Mouse (Mus musculus) 3134 (cell line): ENCODE measurements around the gene Fbxw10.
A peak's percentile ranks its signal among the peaks of the same experiment; 100 is the strongest.

Experiments used
- DNase-seq: peaks from one replicate; pipeline ENCODE4 v3.0.0-alpha.2; 2011; ENCODE audit warnings: low spot score; ENCODE audit not compliant: insufficient read length; ENCODE audit errors: extremely low read depth

The Fbxw10 gene

DNA sequence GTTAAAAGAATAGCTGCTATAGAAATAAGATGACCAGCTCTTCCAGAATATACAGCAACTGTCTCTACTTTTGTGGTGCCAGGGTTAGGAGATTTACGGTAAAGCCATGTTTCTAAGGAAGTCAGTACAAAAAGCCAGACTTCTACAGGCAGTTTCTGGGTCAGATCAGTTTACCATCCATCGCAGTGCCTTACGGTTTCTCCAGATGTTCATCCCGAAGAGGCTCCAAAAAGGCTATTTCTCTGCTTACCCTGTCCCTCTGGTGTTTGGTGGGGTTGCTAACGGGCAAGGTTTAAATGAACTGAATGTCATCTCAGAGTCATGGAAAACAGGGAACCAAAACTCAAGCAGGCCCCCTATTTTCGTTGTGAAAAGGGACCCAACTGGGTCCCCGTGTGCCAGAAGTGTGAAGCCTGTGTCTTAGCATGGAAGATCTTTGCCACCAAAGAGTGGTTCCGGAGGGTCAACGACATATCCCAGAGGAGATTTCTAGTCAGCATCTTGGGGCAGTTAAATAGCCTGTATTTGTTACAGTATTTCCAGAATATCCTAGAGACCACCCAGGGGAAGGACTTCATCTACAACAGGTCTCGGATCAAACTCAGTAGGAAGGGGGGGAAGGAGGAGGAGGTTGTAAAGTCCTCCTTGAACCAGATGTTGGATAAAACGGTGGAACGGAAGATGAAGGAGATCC is at the start of gene Fbxw10:
Fbxw10 (plus strand) TSS at position 109 of the 694 bp plus-strand sequence.
- DNase-seq, result no peak

DNA sequence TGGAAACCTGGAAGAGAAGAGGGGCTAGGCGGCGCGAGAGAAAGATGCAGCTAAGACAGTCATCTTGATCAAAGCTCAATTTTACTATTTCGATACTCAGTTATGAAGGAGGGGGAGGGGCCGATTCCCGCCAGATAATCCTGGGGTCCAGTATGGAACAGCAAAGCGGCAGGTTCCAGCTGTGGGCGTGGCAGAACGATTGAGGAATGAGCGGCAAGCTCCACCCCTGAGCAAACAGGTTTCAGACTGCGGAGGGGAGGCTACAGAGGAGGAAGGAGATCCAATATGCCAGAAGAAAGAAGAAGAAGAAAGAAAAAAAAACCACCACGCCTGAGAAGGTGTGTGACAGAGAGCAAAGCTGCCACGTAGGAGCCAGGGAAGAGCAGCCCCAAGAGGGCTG is 42.8 kb upstream of the Fbxw10 start:
- DNase-seq, result no peak

DNA sequence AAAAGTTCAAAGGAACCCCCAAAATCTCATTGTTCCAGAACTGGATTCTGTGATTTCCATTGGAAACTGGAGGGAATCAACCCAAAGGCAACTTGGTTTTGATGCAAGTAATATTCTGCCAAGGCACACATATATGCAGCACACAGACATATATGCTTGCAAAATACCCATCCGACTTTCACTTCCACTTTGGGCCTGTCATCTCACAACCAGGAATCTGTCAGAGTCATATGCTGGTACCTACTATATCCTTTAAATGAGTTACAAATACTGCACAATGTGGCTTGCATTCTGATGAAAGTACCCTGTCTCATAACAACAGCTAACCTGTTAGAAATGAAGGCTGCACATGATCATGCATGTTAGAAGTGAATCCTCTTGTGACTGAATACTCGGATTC is 38.9 kb upstream of the Fbxw10 start:
- DNase-seq, result no peak

DNA sequence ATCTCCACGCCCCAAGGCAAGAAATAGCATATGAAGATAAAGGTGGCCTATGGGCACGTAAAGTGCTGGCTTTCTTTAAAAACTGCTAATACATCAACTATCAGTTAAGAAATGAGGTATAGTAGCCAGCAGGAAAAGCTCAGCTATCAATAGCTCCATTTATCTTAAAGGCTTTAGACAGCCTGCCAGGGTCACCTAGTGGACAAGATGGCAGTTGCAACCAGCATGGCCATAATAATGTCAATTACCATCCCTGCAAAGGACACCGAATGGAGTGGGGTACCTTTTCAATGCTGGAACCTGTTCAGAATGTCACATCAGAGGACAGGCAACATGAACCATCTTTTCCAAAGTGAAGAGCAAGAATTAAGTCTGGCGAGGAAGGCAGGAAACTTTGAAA is 37.7 kb upstream of the Fbxw10 start:
- no peak for DNase-seq

DNA sequence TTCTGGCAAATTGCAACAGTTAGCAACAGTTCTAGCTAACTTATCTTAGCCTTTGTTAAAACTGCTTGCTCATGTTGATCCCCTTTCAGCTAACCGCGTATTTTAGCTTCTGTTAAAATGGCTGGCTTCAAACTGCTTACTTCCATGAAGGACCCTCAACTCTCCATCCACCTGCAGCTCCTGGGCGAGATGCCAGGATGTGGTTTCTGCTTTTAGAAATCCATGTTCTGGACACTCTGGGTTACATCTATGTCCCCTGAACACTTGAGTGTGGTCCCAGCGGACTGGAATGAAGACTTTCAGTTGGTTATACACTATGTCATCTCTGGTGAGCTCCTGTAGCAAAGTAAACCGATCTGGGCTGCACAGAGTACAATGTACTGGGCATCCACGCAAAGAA is 34.6 kb upstream of the Fbxw10 start:
- no peak for DNase-seq

- DNase-seq, result no peak
Observed at GRCm38 (mm10) chr11:62813497-62813896, 33.4 kb upstream of the Fbxw10 start.

DNA sequence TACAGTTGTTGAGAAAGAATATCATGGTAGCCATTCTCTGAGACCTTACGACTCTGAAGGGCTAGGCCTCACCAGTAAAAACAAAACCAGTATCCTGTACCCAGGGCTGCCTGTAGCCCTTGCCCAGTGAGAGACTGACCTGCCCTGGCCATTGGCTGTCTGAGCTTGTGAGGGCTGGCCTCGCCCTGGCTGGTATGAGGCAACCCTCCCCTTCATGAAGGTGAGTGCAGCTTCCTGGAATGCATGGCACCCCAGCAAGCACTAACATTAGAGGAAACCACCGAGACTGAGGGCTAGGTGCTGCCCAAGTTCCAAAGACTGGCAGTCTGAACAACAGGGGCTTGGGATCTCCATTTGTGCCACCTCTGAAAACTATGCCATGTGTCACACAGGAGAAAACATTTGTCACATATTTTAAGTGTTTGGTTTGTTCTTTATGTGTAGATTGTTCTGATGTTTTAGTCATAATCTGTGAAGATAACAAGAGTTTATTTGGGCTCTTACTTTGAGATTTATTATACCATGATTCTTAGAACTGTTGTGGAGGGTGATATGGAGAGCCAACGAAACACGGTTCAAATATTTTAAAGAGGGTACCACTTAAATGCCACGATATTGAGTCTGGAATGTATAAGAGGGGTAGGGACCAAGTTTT is 32.8 kb upstream of the Fbxw10 start:
- DNase-seq, result peak; percentile 67

- peak; percentile 20 for DNase-seq
Observed at GRCm38 (mm10) chr11:62814625-62815024, 32.2 kb upstream of the Fbxw10 start.

DNA sequence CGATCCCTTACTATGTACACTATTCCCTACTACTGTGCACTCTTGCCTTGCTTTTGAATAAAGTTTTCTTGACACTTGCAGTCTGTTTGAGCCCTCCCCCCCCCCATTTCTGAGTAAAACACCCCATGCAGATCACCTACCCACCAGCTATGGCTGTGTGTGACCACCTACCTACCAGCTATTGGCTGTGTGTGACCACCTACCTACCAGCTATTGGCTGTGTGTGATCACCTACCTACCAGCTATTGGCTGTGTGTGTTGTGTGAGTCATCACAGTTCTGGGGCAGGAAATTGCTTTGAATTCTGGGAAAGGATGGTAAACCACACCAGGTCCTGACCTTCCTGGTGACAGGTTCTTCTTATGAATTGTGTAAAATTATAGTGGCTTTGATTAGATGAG is 31.4 kb upstream of the Fbxw10 start:
- DNase-seq, result peak; percentile 22

- DNase-seq, result no peak
Observed at GRCm38 (mm10) chr11:62816591-62816990, 30.3 kb upstream of the Fbxw10 start.

DNA sequence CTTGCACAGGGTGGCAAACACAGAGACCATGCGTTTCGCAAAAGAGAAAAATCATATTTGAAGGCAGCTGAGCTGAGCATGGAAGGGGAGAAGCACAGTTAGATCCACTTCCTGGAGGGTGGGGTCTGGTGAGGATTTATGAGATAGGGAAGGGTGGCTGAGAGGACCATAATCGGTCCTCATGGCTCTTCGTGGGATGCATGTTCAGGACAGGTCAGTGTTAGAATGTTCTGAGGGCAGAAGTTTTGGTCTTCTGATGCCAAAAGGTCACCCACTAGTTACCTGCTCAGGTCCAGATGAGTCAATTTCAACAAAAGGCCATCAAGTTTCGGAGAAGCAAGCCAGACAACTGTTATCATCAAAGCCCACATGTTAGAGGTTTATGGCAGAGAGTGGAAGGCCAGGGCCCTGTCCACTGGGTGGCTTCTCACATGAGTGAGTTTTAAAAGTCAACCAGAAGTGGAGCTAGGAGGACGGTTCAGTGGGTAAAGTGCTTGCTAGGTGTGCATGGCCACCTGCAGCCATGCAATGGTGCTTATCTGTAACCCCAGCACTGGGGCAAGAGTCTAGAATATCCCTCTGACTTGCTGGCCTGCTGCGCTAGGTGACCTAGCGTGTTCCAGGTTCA is 27.7 kb upstream of the Fbxw10 start:
- no peak for DNase-seq

GRCm38 (mm10) chr11:62820059-62820541 is 26.8 kb upstream of the Fbxw10 start, which contains the start of gene Trim16:
Trim16 (plus strand) TSS chr11:62820231.
- peak; percentile 88 for DNase-seq

- DNase-seq, result no peak
Observed at GRCm38 (mm10) chr11:62820661-62821437, 26.0 kb upstream of the Fbxw10 start.

- peak; percentile 63 for DNase-seq
Observed at GRCm38 (mm10) chr11:62821893-62822292, 25.0 kb upstream of the Fbxw10 start.

DNA sequence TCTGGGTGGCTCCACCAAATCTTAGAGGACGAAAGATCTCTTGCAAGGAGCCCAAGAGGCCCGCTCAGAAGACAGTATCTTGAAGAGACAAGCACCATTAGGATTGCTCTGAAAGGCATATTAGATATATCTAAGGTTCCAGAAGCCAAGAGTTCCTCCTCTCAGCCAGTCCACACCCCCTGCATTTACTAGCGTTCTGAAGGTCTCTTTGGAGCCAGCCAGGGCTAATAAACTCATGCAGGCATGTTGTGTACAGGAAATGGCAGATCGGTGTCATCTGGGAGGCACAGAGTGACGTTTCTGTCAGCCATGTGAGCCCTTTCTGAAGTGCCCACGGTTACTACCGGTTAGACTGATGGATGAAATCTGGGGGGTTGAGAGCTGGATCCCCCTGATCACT is 22.7 kb upstream of the Fbxw10 start:
- DNase-seq, result no peak

DNA sequence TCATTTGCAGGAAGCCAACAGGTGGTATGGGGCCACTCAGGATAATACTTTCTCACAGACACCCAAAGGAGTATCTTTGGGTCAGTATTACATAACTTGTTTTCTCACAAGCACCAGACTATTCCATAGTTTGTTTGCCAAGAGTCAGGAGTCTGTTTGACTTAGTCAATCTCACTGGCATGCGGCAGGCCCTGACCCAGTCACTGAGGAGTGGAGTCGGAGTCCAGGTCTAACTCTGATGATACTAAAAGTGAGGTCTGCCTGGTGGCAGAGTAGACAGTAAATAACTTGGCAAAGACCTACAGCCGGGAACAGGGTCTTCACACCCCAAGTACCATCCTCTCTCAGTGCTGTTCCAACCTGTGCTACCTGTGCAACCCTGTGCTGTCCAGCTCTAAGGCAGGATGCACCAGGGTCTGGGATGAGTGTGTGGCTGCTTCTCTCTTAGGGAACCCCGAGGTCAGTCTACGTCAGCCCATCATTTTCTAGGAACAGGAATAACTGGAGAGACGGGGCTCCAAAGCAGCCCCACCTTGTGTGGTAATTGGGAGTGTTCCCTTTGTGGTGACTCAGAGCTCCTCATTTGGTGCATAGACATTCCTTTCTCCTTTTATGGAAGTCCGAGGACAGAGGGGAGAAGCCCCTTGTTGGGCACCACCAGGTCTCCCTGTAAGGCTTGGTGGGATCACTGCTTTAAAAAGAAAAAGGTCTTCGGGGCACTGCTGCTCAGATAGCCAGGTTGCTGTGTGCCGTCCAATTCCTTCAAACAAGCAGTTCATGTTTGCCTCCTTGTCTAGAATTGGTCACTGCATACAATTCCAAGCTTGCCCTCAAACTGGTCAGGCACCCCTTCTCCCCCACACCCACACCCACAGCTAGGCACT is 21.4 kb upstream of the Fbxw10 start:
- peak; percentile 11 for DNase-seq

GRCm38 (mm10) chr11:62826106-62826733 is 20.6 kb upstream of the Fbxw10 start:
- no peak for DNase-seq

GRCm38 (mm10) chr11:62827135-62827534 is 19.7 kb upstream of the Fbxw10 start:
- DNase-seq, result no peak

GRCm38 (mm10) chr11:62827911-62828310 is 19.0 kb upstream of the Fbxw10 start:
- no peak for DNase-seq

DNA sequence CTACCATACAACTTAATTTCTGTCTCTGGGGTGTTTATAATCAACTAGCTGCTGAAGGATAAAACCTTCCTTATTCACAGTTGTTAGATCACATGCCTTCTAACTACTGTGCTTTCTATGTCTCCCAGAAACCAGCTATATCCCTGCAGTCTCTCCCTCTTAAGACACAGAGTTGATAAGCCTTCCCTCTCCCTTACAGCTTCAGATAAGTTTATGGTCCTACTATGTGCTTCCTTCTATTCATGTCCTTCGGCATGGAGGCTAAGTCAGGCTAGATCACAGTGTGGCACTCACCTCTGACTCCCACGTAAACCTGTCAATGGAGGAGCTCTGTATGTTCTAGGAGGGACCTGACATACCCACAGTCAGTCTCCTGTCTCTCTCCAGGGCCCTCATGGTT is 16.5 kb upstream of the Fbxw10 start:
- DNase-seq, result no peak
